Mouse (Mus musculus) embryonic facial prominence, embryonic 14.5 days (tissue): ENCODE data around the gene Clptm1. TPM values are rescaled to one million over a fixed set of nuclear protein-coding genes. Genes with fewer than 3 reads are reported as not detected.

ENCODE experiments used
- ATAC-seq: fragments of 200-750 bp; cut with Nextera tagmentation; 2 replicates; pipeline ENCODE4 v1.8.0; 2017; ENCODE audit warnings: low read depth, moderate number of reproducible peaks, moderate TSS enrichment
- DNase-seq: peaks from one replicate; pipeline ENCODE4 v3.0.0-alpha.2; 2015; ENCODE audit warnings: low spot score
- H3K27ac ChIP-seq: fragments of 300-500 bp; sonication (generic); replicated peaks from 2 replicates; pipeline ENCODE4 v1.5.1; 2014; ENCODE audit warnings: low read depth, mild to moderate bottlenecking, low read length, moderate library complexity
- H3K27me3 ChIP-seq: fragments of 300-500 bp; sonication (generic); replicated peaks from 2 replicates; pipeline ENCODE4 v1.6.1; 2014; ENCODE audit warnings: low read length; ENCODE audit not compliant: control insufficient read depth, insufficient read depth
- H3K36me3 ChIP-seq: fragments of 300-500 bp; sonication (generic); 2 replicates; pipeline ENCODE4 v1.6.1; 2014; ENCODE audit warnings: low read length, mixed read lengths; ENCODE audit not compliant: control insufficient read depth, insufficient read depth
- H3K4me1 ChIP-seq: fragments of 300-500 bp; sonication (generic); 2 replicates; pipeline ENCODE4 v1.6.1; 2014; ENCODE audit warnings: antibody characterized with exemption, low read length; ENCODE audit not compliant: control insufficient read depth, insufficient read depth
- H3K4me2 ChIP-seq: fragments of 300-500 bp; sonication (generic); 2 replicates; pipeline ENCODE4 v1.6.1; 2014; ENCODE audit warnings: low read depth, mild to moderate bottlenecking, low read length, moderate library complexity, mixed read lengths
- H3K4me3 ChIP-seq: fragments of 300-500 bp; sonication (generic); 2 replicates; pipeline ENCODE4 v1.5.1; 2014; ENCODE audit warnings: low read depth, mild to moderate bottlenecking, low read length
- H3K9ac ChIP-seq: fragments of 300-500 bp; sonication (generic); 2 replicates; pipeline ENCODE4 v1.6.1; 2014; ENCODE audit warnings: low read depth, mild to moderate bottlenecking, low read length, moderate library complexity, mixed read lengths
- H3K9me3 ChIP-seq: fragments of 300-500 bp; sonication (generic); 2 replicates; pipeline ENCODE4 v1.6.1; 2016; ENCODE audit warnings: low read length; ENCODE audit not compliant: control insufficient read depth
- WGBS: fragments of 180-500 bp; shearing (Covaris S2); extraction: QIAGEN DNeasy Blood & Tissue Kit; methylation state at CpG from one replicate; pipeline ENCODE4 v1.1.7; 2014; 5-methylcytosine and 5-hydroxymethylcytosine counted together
- polyA plus RNA-seq: library from polyadenylated mRNA; unstranded; fragments of >200 nt; fragmentation: Nextera tagmentation; extraction: Ambion mirVana; gene quantifications from 2 replicates; pipeline ENCODE4 v1.2.1, GENCODE M21; 2014

The Clptm1 gene
- polyA plus RNA-seq, 1 experiment from 2014 or later = 77.9 TPM

GRCm38 (mm10) chr7:19695213-19695594, 30.4 kb upstream of the Clptm1 start:
- Histone ChIP-seq H3K4me3 (no peak overlapping the region), H3K9ac (no peak overlapping the region), H3K36me3 (no peaks in the 10 kb centered on the region), H3K27ac (no peak overlapping the region), H3K9me3 (no peaks in the 10 kb centered on the region), H3K4me1 (peaks cover 13% of the 10 kb centered on the region), H3K27me3 (no peaks in the 10 kb centered on the region), H3K4me2 (no peak overlapping the region)
- ATAC-seq (no peak), DNase-seq (no peak)
- 53% methylated on average over 8 of the region's 8 CpGs for WGBS

- DNase-seq (no peak), ATAC-seq (no peak)
- no peaks in the 10 kb centered on the region for H3K27me3 ChIP-seq
- no peak overlapping the region for H3K27ac ChIP-seq
- no peaks in the 10 kb centered on the region for H3K36me3 ChIP-seq
- H3K9ac ChIP-seq = no peak overlapping the region
- H3K4me3 ChIP-seq = no peak overlapping the region
- no peaks in the 10 kb centered on the region for H3K9me3 ChIP-seq
- H3K4me1 ChIP-seq = peaks cover 13% of the 10 kb centered on the region
- no peak overlapping the region for H3K4me2 ChIP-seq
- 86% methylated on average over 10 of the region's 10 CpGs for WGBS
These were observed 29.7 kb upstream of the Clptm1 start for GRCm38 (mm10) chr7:19694336-19695212.

DNA sequence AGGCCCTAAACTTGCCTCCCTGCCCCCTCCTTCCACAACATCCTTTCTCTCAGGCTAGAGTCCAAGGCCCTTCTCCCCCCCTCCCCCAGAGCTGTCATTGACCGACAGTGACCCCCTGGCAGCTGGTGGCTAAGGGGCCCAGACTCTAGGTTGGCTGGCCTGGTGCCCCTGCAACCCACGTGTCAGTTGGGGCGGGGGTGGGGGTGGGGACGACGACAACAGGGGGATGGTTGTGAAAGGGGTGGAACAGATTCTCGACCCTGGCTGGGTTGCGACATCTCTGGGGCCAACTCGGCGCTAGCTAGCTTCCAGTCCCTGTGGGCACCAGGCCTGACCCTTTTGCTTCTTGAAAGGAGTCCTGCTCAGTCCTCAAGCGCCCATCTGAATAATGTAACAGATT, 28.6 kb upstream of the Clptm1 start:
- ATAC-seq (no peak), DNase-seq (peak; percentile 25)
- Histone ChIP-seq H3K4me1 (peaks cover 3% of the 10 kb centered on the region), H3K27ac (no peak overlapping the region), H3K36me3 (no peaks in the 10 kb centered on the region), H3K9ac (no peak overlapping the region), H3K27me3 (no peaks in the 10 kb centered on the region), H3K9me3 (no peaks in the 10 kb centered on the region), H3K4me3 (no peak overlapping the region), H3K4me2 (no peak overlapping the region)
- 42% methylated on average over 4 of the region's 10 CpGs for WGBS

- H3K9ac ChIP-seq = no peak within 1 kb of the TSS
- no peaks in the 10 kb centered on the region for H3K27me3 ChIP-seq
- DNase-seq (no peak), ATAC-seq (no peak)
- no peak within 1 kb of the TSS for H3K4me2 ChIP-seq
- H3K4me3 ChIP-seq = no peak within 1 kb of the TSS
- peaks cover 3% of the 10 kb centered on the region for H3K4me1 ChIP-seq
- no peak within 1 kb of the TSS for H3K27ac ChIP-seq
- 49% methylated on average over 27 of the region's 28 CpGs for WGBS
- no peaks in the 10 kb centered on the region for H3K9me3 ChIP-seq
- H3K36me3 ChIP-seq = no peaks in the 10 kb centered on the region
These were observed 27.3 kb upstream of the Clptm1 start, which contains the start of gene Apoc1 for GRCm38 (mm10) chr7:19691873-19692865. Gene Apoc1, minus strand, starts transcription at chr7:19692660.

DNA sequence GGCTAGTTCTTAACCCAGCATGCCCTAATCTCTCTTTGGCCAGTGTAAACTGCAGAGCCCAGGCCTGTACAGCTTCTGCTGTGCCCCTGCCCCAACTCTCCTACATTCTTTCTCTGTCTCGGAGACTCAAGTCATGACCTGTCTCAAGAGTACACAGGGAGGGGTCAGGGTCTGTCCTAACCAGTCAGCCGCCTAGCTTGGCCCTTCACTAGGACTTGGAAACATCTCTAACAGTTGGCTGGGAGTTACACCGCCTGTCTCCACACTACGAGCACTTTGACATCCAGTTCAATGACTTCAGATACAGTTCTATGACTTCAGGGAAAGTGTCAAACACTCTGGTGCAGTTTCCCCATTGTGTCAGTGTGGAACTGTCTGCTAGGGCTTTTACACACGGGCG, 26.6 kb upstream of the Clptm1 start:
- Histone ChIP-seq H3K9me3 (no peaks in the 10 kb centered on the region), H3K4me1 (peaks cover 3% of the 10 kb centered on the region), H3K27me3 (no peaks in the 10 kb centered on the region), H3K36me3 (no peaks in the 10 kb centered on the region), H3K9ac (no peak overlapping the region), H3K27ac (no peak overlapping the region), H3K4me3 (no peak overlapping the region), H3K4me2 (no peak overlapping the region)
- no peak for ATAC-seq
- DNase-seq = no peak
- 75% methylated on average over 6 of the region's 6 CpGs for WGBS

DNA sequence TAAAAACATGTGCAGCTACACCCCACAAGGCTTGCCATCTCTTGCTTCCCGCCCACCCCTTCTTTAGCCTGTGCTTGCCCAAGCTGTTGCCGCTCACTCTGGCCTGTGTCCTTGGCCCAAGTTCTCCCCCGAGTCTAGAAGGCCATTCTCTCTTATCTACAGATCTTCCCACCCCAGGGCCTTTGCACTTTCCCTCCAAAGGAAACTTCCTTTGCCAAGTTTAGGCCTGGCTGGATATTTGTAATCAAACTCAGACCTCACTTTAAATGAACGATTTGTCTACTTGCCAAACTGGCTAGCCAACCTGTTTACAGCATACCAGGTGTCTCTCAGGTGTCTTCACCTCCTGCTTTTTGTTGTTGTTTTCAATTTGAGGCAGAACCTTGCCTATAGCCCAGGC, 26.0 kb upstream of the Clptm1 start:
- DNase-seq (no peak), ATAC-seq (no peak)
- H3K4me2 ChIP-seq = no peak overlapping the region
- H3K4me3 ChIP-seq = no peak overlapping the region
- 80% methylated on average over 4 of the region's 4 CpGs for WGBS
- H3K9ac ChIP-seq = no peak overlapping the region
- no peaks in the 10 kb centered on the region for H3K27me3 ChIP-seq
- H3K4me1 ChIP-seq = peaks cover 3% of the 10 kb centered on the region
- H3K36me3 ChIP-seq = no peaks in the 10 kb centered on the region
- H3K27ac ChIP-seq = no peak overlapping the region
- no peaks in the 10 kb centered on the region for H3K9me3 ChIP-seq

DNA sequence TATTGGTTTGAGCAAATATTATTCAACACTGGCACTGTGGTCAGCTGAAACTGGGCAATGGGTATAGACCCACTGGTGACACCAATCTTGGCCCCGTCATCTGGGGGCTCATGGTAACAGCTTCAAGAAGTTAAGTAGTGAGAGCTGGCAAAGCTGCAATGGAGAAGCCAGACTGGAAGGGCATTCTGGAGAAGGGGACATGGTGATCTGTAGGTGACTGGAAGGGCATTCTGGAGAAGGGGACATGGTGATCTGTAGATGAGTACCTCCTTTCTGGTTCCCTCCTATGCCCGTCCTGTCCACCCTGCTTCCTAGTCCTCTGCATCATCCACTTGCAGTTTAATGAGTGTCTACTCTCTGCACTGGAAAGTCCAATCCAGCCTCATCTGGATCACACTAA, 23.8 kb upstream of the Clptm1 start:
- 100% methylated on average over 2 of the region's 2 CpGs for WGBS
- peaks cover 3% of the 10 kb centered on the region for H3K4me1 ChIP-seq
- no peak overlapping the region for H3K4me2 ChIP-seq
- ATAC-seq (no peak), DNase-seq (no peak)
- no peaks in the 10 kb centered on the region for H3K9me3 ChIP-seq
- no peaks in the 10 kb centered on the region for H3K36me3 ChIP-seq
- H3K4me3 ChIP-seq = no peak overlapping the region
- H3K27ac ChIP-seq = no peak overlapping the region
- H3K27me3 ChIP-seq = no peaks in the 10 kb centered on the region
- no peak overlapping the region for H3K9ac ChIP-seq

GRCm38 (mm10) chr7:19688101-19688500, 23.3 kb upstream of the Clptm1 start:
- DNase-seq (no peak), ATAC-seq (no peak)
- H3K27me3 ChIP-seq = no peaks in the 10 kb centered on the region
- no peaks in the 10 kb centered on the region for H3K36me3 ChIP-seq
- no peak overlapping the region for H3K4me2 ChIP-seq
- H3K4me1 ChIP-seq = no peaks in the 10 kb centered on the region; the same call in none of the 2 replicates
- WGBS = 94% methylated on average over 10 of the region's 10 CpGs
- no peak overlapping the region for H3K27ac ChIP-seq
- H3K4me3 ChIP-seq = no peak overlapping the region
- H3K9ac ChIP-seq = no peak overlapping the region
- H3K9me3 ChIP-seq = no peaks in the 10 kb centered on the region
